Mouse (Mus musculus) heart, postnatal 0 days (tissue): ENCODE measurements at regions not wholly inside any gene's neighbourhood (a gene's known extent, or its start where the extent isn't known, plus 50 kb on each side); places are given as distances from the start of the nearest gene placed in this dataset.

ENCODE experiments used
- ATAC-seq: fragments of 200-750 bp; cut with Nextera tagmentation; 2 replicates; pipeline ENCODE4 v1.8.0; 2017; ENCODE audit warnings: low read depth, moderate number of reproducible peaks, moderate library complexity; ENCODE audit not compliant: insufficient read depth
- DNase-seq: peaks from one replicate; pipeline ENCODE4 v3.0.0-alpha.2; 2016; ENCODE audit warnings: low spot score
- H3K27ac ChIP-seq: fragments of 300-500 bp; sonication (generic); 2 replicates; pipeline ENCODE4 v1.5.1; 2014; ENCODE audit warnings: low read depth, mild to moderate bottlenecking
- H3K27me3 ChIP-seq: fragments of 300-500 bp; sonication (generic); 2 replicates; pipeline ENCODE4 v1.6.1; 2014; ENCODE audit warnings: low read length, mixed read lengths; ENCODE audit not compliant: control insufficient read depth, insufficient read depth
- H3K36me3 ChIP-seq: fragments of 300-500 bp; sonication (generic); replicated peaks from 2 replicates; pipeline ENCODE4 v1.6.1; 2014; ENCODE audit warnings: low read length, mixed read lengths; ENCODE audit not compliant: control insufficient read depth, insufficient read depth
- H3K4me1 ChIP-seq: fragments of 300-500 bp; sonication (generic); 2 replicates; pipeline ENCODE4 v1.6.1; 2014; ENCODE audit warnings: antibody characterized with exemption; ENCODE audit not compliant: control insufficient read depth, insufficient read depth
- H3K4me2 ChIP-seq: fragments of 300-500 bp; sonication (generic); 2 replicates; pipeline ENCODE4 v1.6.1; 2014; ENCODE audit warnings: low read depth, mild to moderate bottlenecking, low read length, moderate library complexity
- H3K4me3 ChIP-seq: fragments of 300-500 bp; sonication (generic); 2 replicates; pipeline ENCODE4 v1.5.1; 2014; ENCODE audit warnings: low read depth, low read length
- H3K9ac ChIP-seq: fragments of 300-500 bp; sonication (generic); replicated peaks from 2 replicates; pipeline ENCODE4 v1.6.1; 2014; ENCODE audit warnings: low read depth, low read length, mixed read lengths
- H3K9me3 ChIP-seq: fragments of 300-500 bp; sonication (generic); replicated peaks from 2 replicates; pipeline ENCODE4 v1.6.1; 2016; ENCODE audit warnings: low read length; ENCODE audit not compliant: control insufficient read depth
- CTCF ChIP-seq: IDR thresholded peaks from 2 replicates; pipeline ENCODE4 v1.5.1; 2016; ENCODE audit warnings: antibody characterized with exemption, control low read depth, low read depth
- EP300 ChIP-seq: IDR thresholded peaks from 2 replicates; pipeline ENCODE4 v1.6.1; 2016; ENCODE audit warnings: antibody characterized with exemption, low read depth
- WGBS: fragments of 180-500 bp; shearing (Covaris S2); extraction: QIAGEN DNeasy Blood & Tissue Kit; methylation state at CpG from one replicate; pipeline ENCODE4 v1.1.7; 2014; 5-methylcytosine and 5-hydroxymethylcytosine counted together

DNA sequence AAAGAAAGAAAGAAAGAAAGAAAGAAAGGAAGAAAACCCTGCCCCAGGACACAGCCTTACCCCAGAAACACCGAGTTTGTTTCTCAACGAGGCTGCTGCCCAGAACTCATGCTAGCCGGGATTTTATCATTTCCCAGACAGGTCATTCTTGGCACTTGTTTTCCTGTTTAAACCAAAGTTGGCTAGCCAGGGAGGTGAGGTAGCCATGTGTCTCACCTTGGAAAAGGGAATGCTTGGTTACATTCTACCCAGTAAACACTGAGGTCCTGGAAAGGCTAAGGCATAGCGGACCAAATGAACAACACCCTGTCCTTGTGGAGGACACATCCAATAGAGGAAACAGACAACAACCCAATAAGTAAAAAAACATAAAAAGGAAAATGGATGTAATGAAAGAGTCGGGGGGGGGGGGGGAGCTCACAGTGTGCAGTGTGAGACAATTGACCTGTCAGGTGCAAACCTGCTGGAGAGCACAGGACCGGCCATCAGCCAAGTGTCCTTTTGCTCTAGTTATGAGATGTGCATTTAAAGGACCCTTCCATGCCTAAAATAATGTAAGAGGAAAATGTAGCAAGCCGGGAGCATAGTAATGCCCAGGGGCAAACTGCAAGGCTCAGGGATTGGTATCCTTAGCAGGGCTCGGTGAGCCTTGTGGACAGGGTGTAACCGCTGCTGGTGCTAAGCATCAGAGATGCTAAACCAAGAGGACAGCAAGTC is 78.2 kb upstream of the Fzd7 start:
- WGBS: 81% methylated on average over 9 of the region's 9 CpGs
- TF ChIP-seq EP300 (no peak), CTCF (no peak)
- H3K9me3 ChIP-seq: no peaks in the 10 kb centered on the region
- no peaks in the 10 kb centered on the region for H3K36me3 ChIP-seq
- no peaks in the 10 kb centered on the region for H3K27me3 ChIP-seq
- no peak overlapping the region for H3K4me2 ChIP-seq
- no peak overlapping the region for H3K27ac ChIP-seq
- no peak overlapping the region for H3K9ac ChIP-seq
- H3K4me3 ChIP-seq: no peak overlapping the region
- DNase-seq (no peak), ATAC-seq (no peak)
- no peaks in the 10 kb centered on the region for H3K4me1 ChIP-seq

DNA sequence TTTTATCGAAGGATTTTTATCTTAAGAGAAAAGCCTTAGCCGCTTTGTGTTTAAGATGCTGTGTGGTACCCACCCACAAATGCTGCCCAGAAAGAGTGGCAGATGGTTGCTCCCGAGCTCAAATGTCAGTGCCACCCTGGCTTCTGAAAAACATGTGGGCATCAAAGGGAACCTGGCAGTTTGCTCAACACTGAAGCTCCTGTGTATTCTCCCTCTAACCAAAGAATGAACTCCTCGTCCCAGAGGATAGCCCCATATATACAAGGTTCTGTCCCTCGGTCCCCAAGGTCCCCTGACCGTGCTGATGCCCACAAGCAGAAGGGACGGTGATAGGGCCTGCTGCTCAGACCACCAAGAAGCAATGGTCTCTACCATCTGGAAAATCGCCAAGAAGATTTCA is 76.9 kb upstream of the Fzd7 start:
- ATAC-seq (no peak), DNase-seq (no peak)
- no peak for TF ChIP-seq EP300
- TF ChIP-seq CTCF: no peak
- Histone ChIP-seq H3K9ac (no peak overlapping the region), H3K27ac (no peak overlapping the region), H3K4me2 (no peak overlapping the region), H3K27me3 (no peaks in the 10 kb centered on the region), H3K36me3 (no peaks in the 10 kb centered on the region), H3K9me3 (no peaks in the 10 kb centered on the region), H3K4me1 (no peaks in the 10 kb centered on the region), H3K4me3 (no peak overlapping the region)
- WGBS: 74% methylated on average over 8 of the region's 8 CpGs

DNA sequence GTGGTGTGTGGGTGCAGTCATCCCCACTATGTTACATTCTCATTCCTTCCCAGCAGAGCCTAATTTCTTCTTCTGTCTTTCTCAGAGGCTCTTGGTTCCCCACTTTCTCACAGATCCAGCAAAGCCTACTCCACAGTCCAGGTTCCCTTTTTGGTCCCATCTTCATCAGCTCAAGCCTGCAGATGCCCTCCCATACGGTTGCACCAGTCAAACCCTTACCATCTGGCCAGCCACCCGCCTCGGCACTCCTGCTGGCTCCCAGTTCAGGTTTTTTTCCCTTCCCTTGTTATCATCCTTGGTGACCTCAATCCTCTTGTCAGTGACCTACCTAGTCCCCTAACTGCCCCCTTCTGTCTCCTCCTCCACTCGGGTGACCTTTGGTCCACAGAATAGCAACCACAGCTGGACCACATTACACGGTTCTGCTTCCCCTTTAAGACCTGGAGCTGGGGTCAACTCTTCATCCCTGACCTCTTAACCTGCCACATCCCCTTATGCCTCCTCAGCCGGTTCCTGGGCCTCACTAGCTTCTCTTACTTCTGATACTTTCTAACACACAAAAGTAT is 75.4 kb upstream of the Fzd7 start:
- H3K36me3 ChIP-seq: no peaks in the 10 kb centered on the region
- DNase-seq (no peak), ATAC-seq (no peak)
- no peak overlapping the region for H3K9ac ChIP-seq
- TF ChIP-seq EP300: no peak
- H3K27ac ChIP-seq: no peak overlapping the region
- WGBS: 60% methylated on average over 6 of the region's 6 CpGs
- H3K4me3 ChIP-seq: no peak overlapping the region
- H3K9me3 ChIP-seq: no peaks in the 10 kb centered on the region
- H3K4me2 ChIP-seq: no peak overlapping the region
- no peaks in the 10 kb centered on the region for H3K27me3 ChIP-seq
- no peaks in the 10 kb centered on the region for H3K4me1 ChIP-seq

DNA sequence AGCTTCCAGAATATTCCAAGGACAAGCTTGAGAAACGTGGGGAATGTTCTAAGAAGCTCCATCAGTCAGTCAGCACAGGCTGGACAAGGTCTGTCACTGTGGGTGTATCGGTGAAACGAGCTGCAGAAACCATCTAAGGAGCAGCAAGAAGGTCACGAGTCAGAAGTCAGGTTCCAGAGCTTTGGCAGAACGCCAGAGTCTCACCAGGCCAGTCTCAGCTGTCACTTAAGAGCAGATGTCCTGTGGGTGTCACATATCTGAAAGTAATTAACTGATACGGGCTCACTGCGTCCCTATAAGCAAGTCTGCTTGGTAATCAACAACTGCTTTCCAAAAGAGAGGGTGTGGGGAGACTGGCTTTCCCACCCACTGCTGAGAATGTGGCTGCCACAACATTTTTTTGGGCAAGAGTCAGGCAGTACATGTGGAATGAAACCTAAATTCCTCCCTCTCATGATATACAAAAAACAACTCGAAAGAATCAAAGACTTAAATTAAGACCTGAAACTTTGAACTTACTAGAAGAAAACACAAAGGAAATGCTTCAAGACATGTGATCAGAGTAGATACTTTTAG is 72.6 kb upstream of the Fzd7 start:
- Histone ChIP-seq H3K9me3 (no peaks in the 10 kb centered on the region), H3K36me3 (no peaks in the 10 kb centered on the region), H3K27me3 (no peaks in the 10 kb centered on the region), H3K4me1 (no peaks in the 10 kb centered on the region), H3K9ac (no peak overlapping the region), H3K27ac (no peak overlapping the region), H3K4me3 (no peak overlapping the region), H3K4me2 (no peak overlapping the region)
- ATAC-seq (no peak), DNase-seq (no peak)
- WGBS: 8% methylated on average over 8 of the region's 8 CpGs
- TF ChIP-seq EP300 (no peak), CTCF (no peak)

DNA sequence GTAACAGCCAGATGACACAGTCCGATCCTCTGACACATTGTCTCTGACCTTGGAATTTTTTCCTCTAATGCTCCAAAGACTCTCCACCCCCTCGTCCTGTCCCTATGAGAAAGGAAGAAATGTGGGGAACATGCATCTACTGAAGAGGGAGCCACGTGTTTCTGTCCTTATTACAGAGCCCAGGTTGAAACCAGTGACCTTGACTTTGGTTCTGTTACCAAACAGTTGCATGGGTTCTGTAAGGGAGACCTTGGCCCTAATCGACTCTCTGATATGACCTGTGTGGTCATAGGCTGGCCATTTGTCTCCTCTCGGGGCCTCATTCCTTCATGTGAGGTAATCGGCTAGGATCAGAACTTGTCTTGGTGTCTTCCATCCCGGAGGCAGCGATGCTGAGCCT is 69.0 kb upstream of the Fzd7 start:
- Histone ChIP-seq H3K9ac (no peak overlapping the region), H3K9me3 (no peaks in the 10 kb centered on the region), H3K4me1 (no peaks in the 10 kb centered on the region), H3K27me3 (no peaks in the 10 kb centered on the region), H3K4me3 (no peak overlapping the region), H3K27ac (no peak overlapping the region), H3K36me3 (no peaks in the 10 kb centered on the region), H3K4me2 (no peak overlapping the region)
- no peak for DNase-seq
- WGBS: 78% methylated on average over 8 of the region's 8 CpGs
- no peak for ATAC-seq
- no peak for TF ChIP-seq EP300
- no peak for TF ChIP-seq CTCF
